Mouse (Mus musculus) MEL (cell line): ENCODE measurements around the gene Ildr2. TPM values are rescaled to one million over a fixed set of nuclear protein-coding genes. Genes with fewer than 3 reads are reported as not detected.

ENCODE experiments used
- DNase-seq: peaks from one replicate; pipeline ENCODE4 v3.0.0; 2011; ENCODE audit warnings: low read depth, low spot score
- H3K27ac ChIP-seq: 2 replicates; pipeline ENCODE4 v1.5.1; 2012; ENCODE audit warnings: low read depth, mild to moderate bottlenecking, control low read depth, low read length, moderate library complexity; ENCODE audit not compliant: control insufficient read depth
- H3K27me3 ChIP-seq, 2 experiments: fragments of 150-350 bp in 1 of 2; sonication (generic) in 1 of 2; 2 replicates each; pipeline ENCODE4 v1.6.1; 2012; ENCODE audit warnings: low read length in 2 of 2, mild to moderate bottlenecking in 2 of 2, improper control_type of control experiment in 1 of 2, moderate library complexity in 1 of 2; ENCODE audit not compliant: insufficient read depth in 2 of 2, control insufficient read depth in 1 of 2
- H3K36me3 ChIP-seq, 2 experiments: 2 replicates each; pipeline ENCODE4 v1.6.1; 2012 to 2014; ENCODE audit warnings: low read length in 2 of 2, improper control_type of control experiment in 1 of 2, inconsistent platforms in 1 of 2, mild to moderate bottlenecking in 1 of 2; ENCODE audit not compliant: insufficient read depth in 2 of 2, control insufficient read depth in 1 of 2
- H3K4me1 ChIP-seq, 2 experiments: fragments of 150-350 bp in 1 of 2; sonication (generic) in 1 of 2; 2 replicates each; pipeline ENCODE4 v1.6.1; 2012; ENCODE audit warnings: low read length in 2 of 2, improper control_type of control experiment in 1 of 2, mild to moderate bottlenecking in 1 of 2; ENCODE audit not compliant: insufficient read depth in 2 of 2, control insufficient read depth in 1 of 2
- H3K4me3 ChIP-seq, 2 experiments: fragments of 150-350 bp in 1 of 2; sonication (generic) in 1 of 2; 2 replicates each; pipeline ENCODE4 v1.5.1; 2012; ENCODE audit warnings: low read depth in 2 of 2, low read length in 2 of 2, mild to moderate bottlenecking in 2 of 2, moderate library complexity in 2 of 2, control low read depth in 1 of 2, improper control_type of control experiment in 1 of 2; ENCODE audit not compliant: control insufficient read depth in 1 of 2, insufficient read depth in 1 of 2
- H3K79me2 ChIP-seq: 2 replicates; pipeline ENCODE4 v1.6.1; 2012; ENCODE audit warnings: mild to moderate bottlenecking, low read length, moderate library complexity; ENCODE audit not compliant: control insufficient read depth, poor library complexity, insufficient read depth
- H3K9ac ChIP-seq: 2 replicates; pipeline ENCODE4 v1.6.1; 2012; ENCODE audit warnings: low read depth, mild to moderate bottlenecking, control low read depth, low read length, moderate library complexity; ENCODE audit not compliant: control insufficient read depth, poor library complexity, severe bottlenecking
- H3K9me3 ChIP-seq: fragments of 150-350 bp; sonication (generic); replicated peaks from 2 replicates; pipeline ENCODE4 v1.6.1; 2012; ENCODE audit warnings: mild to moderate bottlenecking, low read length, improper control_type of control experiment, moderate library complexity; ENCODE audit not compliant: insufficient read depth
- E2F4 ChIP-seq: IDR thresholded peaks from 2 replicates; pipeline ENCODE4 v1.6.1; 2011; ENCODE audit warnings: low read depth, low read length, improper control_type of control experiment, borderline replicate concordance
- ELF1 ChIP-seq: IDR thresholded peaks from 2 replicates; pipeline ENCODE4 v1.6.1; 2014; ENCODE audit warnings: low read depth, mild to moderate bottlenecking, inconsistent platforms, low read length, improper control_type of control experiment, moderate library complexity
- ETS1 ChIP-seq: IDR thresholded peaks from 2 replicates; pipeline ENCODE4 v1.6.1; 2012; ENCODE audit warnings: low read depth, mild to moderate bottlenecking, inconsistent platforms, low read length, improper control_type of control experiment, moderate library complexity
- GABPA ChIP-seq: IDR thresholded peaks from 2 replicates; pipeline ENCODE4 v1.6.1; 2012; ENCODE audit warnings: low read depth, mild to moderate bottlenecking, inconsistent platforms, low read length, improper control_type of control experiment, moderate library complexity
- HCFC1 ChIP-seq: IDR thresholded peaks from 2 replicates; pipeline ENCODE4 v1.6.1; 2012; ENCODE audit warnings: low read depth, mild to moderate bottlenecking, inconsistent platforms, low read length, improper control_type of control experiment, moderate library complexity
- JUND ChIP-seq: IDR thresholded peaks from 2 replicates; pipeline ENCODE4 v1.6.1; 2011; ENCODE audit warnings: low read depth, mild to moderate bottlenecking, improper control_type of control experiment, low read length
- KAT2A ChIP-seq: conservative IDR thresholded peaks from 2 replicates; pipeline ENCODE4 v1.6.1; 2012; ENCODE audit warnings: low read depth, low read length, improper control_type of control experiment, inconsistent platforms
- MAFK ChIP-seq: IDR thresholded peaks from 2 replicates; pipeline ENCODE4 v1.6.1; 2011; ENCODE audit warnings: low read depth, mild to moderate bottlenecking, low read length, improper control_type of control experiment, borderline replicate concordance
- MXI1 ChIP-seq: IDR thresholded peaks from 2 replicates; pipeline ENCODE4 v1.6.1; 2011; ENCODE audit warnings: mild to moderate bottlenecking, low read depth, low read length, improper control_type of control experiment
- MYC ChIP-seq: IDR thresholded peaks from 2 replicates; pipeline ENCODE4 v1.6.1; 2011; ENCODE audit warnings: low read depth, mild to moderate bottlenecking, low read length, improper control_type of control experiment, moderate library complexity
- NELFE ChIP-seq: IDR thresholded peaks from 2 replicates; pipeline ENCODE4 v1.6.1; 2011; ENCODE audit warnings: low read depth, low read length, improper control_type of control experiment
- POLR2A ChIP-seq, 2 experiments: IDR thresholded peaks; 2 replicates each; pipeline ENCODE4 v1.6.1; 2011 to 2012; ENCODE audit warnings: low read length in 2 of 2, mild to moderate bottlenecking in 2 of 2, control low read depth in 1 of 2, improper control_type of control experiment in 1 of 2, low read depth in 1 of 2, moderate library complexity in 1 of 2; ENCODE audit not compliant: control insufficient read depth in 1 of 2, insufficient read depth in 1 of 2, poor library complexity in 1 of 2
- SMC3 ChIP-seq: IDR thresholded peaks from 2 replicates; pipeline ENCODE4 v1.6.1; 2011; ENCODE audit warnings: low read depth, low read length, improper control_type of control experiment
- TAL1 ChIP-seq: IDR thresholded peaks from 2 replicates; pipeline ENCODE4 v1.6.1; 2012; ENCODE audit warnings: mild to moderate bottlenecking, inconsistent platforms, low read length, moderate library complexity, mixed read lengths
- TCF12 ChIP-seq: IDR thresholded peaks from 2 replicates; pipeline ENCODE4 v1.6.1; 2014; ENCODE audit warnings: low read depth, mild to moderate bottlenecking, inconsistent platforms, low read length, improper control_type of control experiment, moderate library complexity
- UBTF ChIP-seq: IDR thresholded peaks from 2 replicates; pipeline ENCODE4 v1.6.1; 2012; ENCODE audit warnings: low read depth, mild to moderate bottlenecking, inconsistent platforms, low read length, improper control_type of control experiment, moderate library complexity, borderline replicate concordance; ENCODE audit not compliant: insufficient read depth
- USF2 ChIP-seq, 2 experiments: IDR thresholded peaks; 2 replicates each; pipeline ENCODE4 v1.6.1; 2011 to 2012; ENCODE audit warnings: improper control_type of control experiment in 2 of 2, low read length in 2 of 2, borderline replicate concordance in 1 of 2, inconsistent platforms in 1 of 2, low read depth in 1 of 2, mild to moderate bottlenecking in 1 of 2; ENCODE audit not compliant: insufficient read depth in 1 of 2
- ZC3H11A ChIP-seq: IDR thresholded peaks from 2 replicates; pipeline ENCODE4 v1.6.1; 2012; ENCODE audit warnings: low read depth, mild to moderate bottlenecking, inconsistent platforms, low read length, improper control_type of control experiment
- ZKSCAN1 ChIP-seq: IDR thresholded peaks from 2 replicates; pipeline ENCODE4 v1.6.1; 2012; ENCODE audit warnings: low read depth, mild to moderate bottlenecking, inconsistent platforms, low read length, improper control_type of control experiment, moderate library complexity
- ZMIZ1 ChIP-seq: IDR thresholded peaks from 2 replicates; pipeline ENCODE4 v1.6.1; 2012; ENCODE audit warnings: low read depth, mild to moderate bottlenecking, inconsistent platforms, low read length, improper control_type of control experiment, moderate library complexity
- ZNF384 ChIP-seq: IDR thresholded peaks from 2 replicates; pipeline ENCODE4 v1.6.1; 2012; ENCODE audit warnings: low read depth, mild to moderate bottlenecking, inconsistent platforms, low read length, improper control_type of control experiment
- polyA plus RNA-seq, 2 experiments: library from polyadenylated mRNA; stranded (reverse) in 1 of 2; unstranded in 1 of 2; fragments of >175 nt in 1 of 2; fragments of >200 nt in 1 of 2; gene quantifications; 2 replicates each; pipeline versions ENCODE4 v1.2.1 to v1.2.4; 2012; ENCODE audit warnings: low replicate concordance in 2 of 2, low read depth in 1 of 2; ENCODE audit not compliant: insufficient read length in 2 of 2, insufficient read depth in 1 of 2, missing spikeins in 1 of 2
- total RNA-seq: library from RNA; depleted of rRNA; stranded (reverse); fragments of 300-350 nt; gene quantifications from 2 replicates; pipeline ENCODE4 v1.2.3, GENCODE M21; 2012

Gene Ildr2
- total and polyA plus RNA-seq, 3 experiments: not detected

DNA sequence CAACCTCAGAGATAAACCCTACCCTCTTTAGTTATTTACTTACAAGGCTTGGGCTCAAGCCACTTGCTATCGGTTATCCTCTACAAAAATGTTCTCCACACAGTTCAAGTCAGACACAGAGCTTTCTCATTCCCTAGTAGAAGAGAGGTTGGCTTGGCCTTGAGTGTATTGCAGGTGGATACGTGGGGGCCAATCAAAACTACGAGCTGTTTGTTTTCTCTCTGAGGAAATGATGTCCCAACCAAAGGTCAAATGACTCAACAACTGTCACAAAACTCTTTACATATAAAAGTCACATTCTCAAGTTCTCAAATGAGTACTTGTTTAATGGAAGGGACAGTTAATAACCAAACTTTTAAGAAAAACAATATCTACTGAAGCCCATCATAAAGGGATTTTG lies 39.1 kb downstream of the Ildr2 start:
- H3K36me3 ChIP-seq: no peaks in the 10 kb centered on the region
- H3K9me3 ChIP-seq: no peaks in the 10 kb centered on the region
- H3K4me3 ChIP-seq: no peak overlapping the region
- no peaks in the 10 kb centered on the region for H3K4me1 ChIP-seq
- H3K9ac ChIP-seq: no peak overlapping the region
- H3K27ac ChIP-seq: no peak overlapping the region
- H3K79me2 ChIP-seq: no peaks in the 10 kb centered on the region
- DNase-seq: no peak
- TF ChIP-seq MXI1 (no peak), TCF12 (no peak), SMC3 (no peak), E2F4 (no peak), ZNF384 (no peak), ZKSCAN1 (no peak), MAFK (no peak), ZMIZ1 (no peak)
- no peaks in the 10 kb centered on the region for H3K27me3 ChIP-seq

DNA sequence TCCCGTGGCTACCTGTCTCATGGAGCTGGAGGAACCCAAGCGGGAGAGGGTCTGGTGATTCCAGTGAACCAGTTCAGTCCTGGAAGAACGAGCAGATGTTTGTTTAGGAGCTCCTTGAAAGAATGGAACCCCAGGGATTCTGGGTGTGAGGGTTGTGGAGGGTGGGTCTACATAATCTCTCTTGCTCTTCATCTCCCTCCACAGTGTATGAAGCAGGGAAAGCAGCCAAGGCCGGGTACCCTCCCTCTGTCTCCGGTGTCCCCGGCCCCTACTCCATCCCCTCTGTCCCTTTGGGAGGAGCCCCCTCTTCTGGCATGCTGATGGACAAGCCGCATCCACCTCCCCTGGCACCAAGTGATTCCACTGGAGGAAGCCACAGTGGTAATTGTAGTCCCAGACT lies 41.6 kb downstream of the Ildr2 start:
- Histone ChIP-seq H3K79me2 (no peaks in the 10 kb centered on the region), H3K36me3 (no peaks in the 10 kb centered on the region), H3K4me1 (no peaks in the 10 kb centered on the region), H3K27me3 (no peaks in the 10 kb centered on the region), H3K9me3 (no peaks in the 10 kb centered on the region), H3K9ac (no peak overlapping the region), H3K4me3 (no peak overlapping the region), H3K27ac (no peak overlapping the region)
- TF ChIP-seq POLR2A (IDR thresholded peaks at IDR 0.05; ENCODE audit: control insufficient read depth in 1 of 2, insufficient read depth in 1 of 2, low read depth in 1 of 2, low read length in 2 of 2, poor library complexity in 1 of 2) (no peak), HCFC1 (no peak), ZC3H11A (no peak), TCF12 (no peak), SMC3 (no peak), TAL1 (no peak), GABPA (no peak), KAT2A (no peak), ETS1 (no peak), UBTF (no peak), JUND (no peak), MYC (no peak), NELFE (no peak), ELF1 (no peak), ZKSCAN1 (no peak), MAFK (no peak), USF2 (IDR thresholded peaks at IDR 0.05; ENCODE audit: borderline replicate concordance in 1 of 2, insufficient read depth in 1 of 2, low read depth in 1 of 2, low read length in 2 of 2) (no peak)
- DNase-seq: no peak
